Mouse (Mus musculus): ENCODE measurements around the gene Nacad. TPM values are rescaled to one million over a fixed set of nuclear protein-coding genes. Genes with fewer than 3 reads are reported as not detected.
"Not testable (repeated sequence)": the region's sequence is repeated elsewhere in the genome, so short reads cannot be mapped to it uniquely, and the experiment has no call there.

Nacad gene
- 20.0 TPM for polyA plus RNA-seq (2021)

GRCm38 (mm10) chr11:6605491-6606399, at the start of gene Nacad:
Nacad (minus strand) TSS chr11:6606053.
- H3K27me3 ChIP-seq = no peaks in the 10 kb centered on the region
- ChIA-PET CTCF (interaction anchor here (0.9 to 1.6 kb wide), 2 partner anchors 11 to 13 kb away, joined by 4 read pairs; no protein-coding TSS in a partner anchor), POLR2A (interaction anchor here (1.6 to 1.9 kb wide), 3 partner anchors 13 to 19 kb away, joined by 4 to 6 read pairs (median 4); no protein-coding TSS in a partner anchor)
- in situ Hi-C loops (cut with MboI; ENCODE audit: low pct_unique_long_range_greater_than_20kb) = no loop called here
- no peak for TF ChIP-seq CTCF (IDR thresholded peaks at IDR 0.05)
- DNase-seq (ENCODE audit: low read depth, low spot score) = no peak
- ATAC-seq = peak; percentile 79

- TF ChIP-seq CTCF (IDR thresholded peaks at IDR 0.05) = no peak
- in situ Hi-C loops (cut with MboI; ENCODE audit: low pct_unique_long_range_greater_than_20kb) = loop anchor here (5.0 kb wide), 1 partner anchor 112 kb away; no protein-coding TSS in a partner anchor
- ATAC-seq (peak; percentile 44), DNase-seq (ENCODE audit: low read depth, low spot score) (peak; percentile 39)
- ChIA-PET CTCF (no interaction called here), POLR2A (no interaction called here)
- H3K27me3 ChIP-seq = peaks cover 16% of the 10 kb centered on the region
These were observed 49.0 kb upstream of the Nacad start for GRCm38 (mm10) chr11:6654903-6655302.

GRCm38 (mm10) chr11:6652978-6653377, 47.1 kb upstream of the Nacad start:
- POLR2A ChIA-PET = interaction anchor here (0.7 kb wide), 1 partner anchor 21 kb away, joined by 3 read pairs; no protein-coding TSS in a partner anchor
- peak; percentile 57 for TF ChIP-seq CTCF (IDR thresholded peaks at IDR 0.05)
- peaks cover 16% of the 10 kb centered on the region for H3K27me3 ChIP-seq
- in situ Hi-C loops (cut with MboI; ENCODE audit: low pct_unique_long_range_greater_than_20kb) = loop anchor here (5.0 kb wide), 1 partner anchor 114 kb away; no protein-coding TSS in a partner anchor
- CTCF ChIA-PET; ATAC-seq; DNase-seq (ENCODE audit: low read depth, low spot score): not testable (repeated sequence)

- ChIA-PET POLR2A (no interaction called here), CTCF (no interaction called here)
- DNase-seq (ENCODE audit: low read depth, low spot score) (no peak), ATAC-seq (no peak)
- H3K27me3 ChIP-seq = peaks cover 16% of the 10 kb centered on the region
- in situ Hi-C loops (cut with MboI; ENCODE audit: low pct_unique_long_range_greater_than_20kb) = loop anchor here (5.0 kb wide), 1 partner anchor 117 kb away; no protein-coding TSS in a partner anchor
- no peak for TF ChIP-seq CTCF (IDR thresholded peaks at IDR 0.05)
These were observed 44.7 kb upstream of the Nacad start for GRCm38 (mm10) chr11:6650519-6650918.

GRCm38 (mm10) chr11:6647831-6648724, 42.2 kb upstream of the Nacad start:
- peaks cover 16% of the 10 kb centered on the region for H3K27me3 ChIP-seq
- ChIA-PET CTCF (interaction anchor here (1.1 kb wide), 1 partner anchor 10 kb away, joined by 3 read pairs; no protein-coding TSS in a partner anchor), POLR2A (interaction anchor here (0.6 kb wide), 1 partner anchor 38 kb away, joined by 5 read pairs; no protein-coding TSS in a partner anchor)
- ATAC-seq (no peak), DNase-seq (ENCODE audit: low read depth, low spot score) (no peak)
- no peak for TF ChIP-seq CTCF (IDR thresholded peaks at IDR 0.05)
- in situ Hi-C loops (cut with MboI; ENCODE audit: low pct_unique_long_range_greater_than_20kb) = no loop called here

GRCm38 (mm10) chr11:6644566-6644965, 38.7 kb upstream of the Nacad start:
- TF ChIP-seq CTCF (IDR thresholded peaks at IDR 0.05) = no peak
- no peak for DNase-seq (ENCODE audit: low read depth, low spot score)
- no peak for ATAC-seq
- in situ Hi-C loops (cut with MboI; ENCODE audit: low pct_unique_long_range_greater_than_20kb) = no loop called here
- CTCF ChIA-PET = no interaction called here
- no peaks in the 10 kb centered on the region for H3K27me3 ChIP-seq
- POLR2A ChIA-PET = no interaction called here

GRCm38 (mm10) chr11:6639072-6639471, 33.2 kb upstream of the Nacad start:
- POLR2A ChIA-PET = no interaction called here
- DNase-seq (ENCODE audit: low read depth, low spot score) (no peak), ATAC-seq (no peak)
- no peak for TF ChIP-seq CTCF (IDR thresholded peaks at IDR 0.05)
- CTCF ChIA-PET = no interaction called here
- in situ Hi-C loops (cut with MboI; ENCODE audit: low pct_unique_long_range_greater_than_20kb) = no loop called here
- no peaks in the 10 kb centered on the region for H3K27me3 ChIP-seq

- ChIA-PET POLR2A (no interaction called here), CTCF (no interaction called here)
- no peak for ATAC-seq
- DNase-seq (ENCODE audit: low read depth, low spot score) = no peak
- in situ Hi-C loops (cut with MboI; ENCODE audit: low pct_unique_long_range_greater_than_20kb) = no loop called here
- H3K27me3 ChIP-seq = no peaks in the 10 kb centered on the region
- no peak for TF ChIP-seq CTCF (IDR thresholded peaks at IDR 0.05)
These were observed 32.7 kb upstream of the Nacad start, which contains the start of gene Wap for GRCm38 (mm10) chr11:6638537-6638936. Wap (minus strand) TSS chr11:6638637.

- TF ChIP-seq CTCF (IDR thresholded peaks at IDR 0.05) = no peak
- CTCF ChIA-PET = no interaction called here
- H3K27me3 ChIP-seq = no peaks in the 10 kb centered on the region
- ATAC-seq (no peak), DNase-seq (ENCODE audit: low read depth, low spot score) (no peak)
- in situ Hi-C loops (cut with MboI; ENCODE audit: low pct_unique_long_range_greater_than_20kb) = no loop called here
- POLR2A ChIA-PET = no interaction called here
These were observed 30.3 kb upstream of the Nacad start for GRCm38 (mm10) chr11:6636150-6636549.

GRCm38 (mm10) chr11:6629655-6630054, 23.8 kb upstream of the Nacad start:
- in situ Hi-C loops (cut with MboI; ENCODE audit: low pct_unique_long_range_greater_than_20kb) = no loop called here
- peak; percentile 56 for TF ChIP-seq CTCF (IDR thresholded peaks at IDR 0.05)
- ChIA-PET POLR2A (no interaction called here), CTCF (interaction anchor here (1.0 to 1.1 kb wide), 2 partner anchors 61 to 80 kb away, joined by 3 read pairs; no protein-coding TSS in a partner anchor)
- DNase-seq (ENCODE audit: low read depth, low spot score) (no peak), ATAC-seq (no peak)
- no peaks in the 10 kb centered on the region for H3K27me3 ChIP-seq
